Mouse (Mus musculus): ENCODE results near the gene Gpr39.

The Gpr39 gene

GRCm38 (mm10) chr1:125693541-125693940 is 16.7 kb downstream of the Gpr39 start:
- in situ Hi-C loops (cut with MboI; ENCODE audit: low sequenced_read_pairs) = no loop called here

- in situ Hi-C loops (cut with MboI; ENCODE audit: low sequenced_read_pairs) = no loop called here
Observed at GRCm38 (mm10) chr1:125694338-125694737, 17.5 kb downstream of the Gpr39 start.

- in situ Hi-C loops (cut with MboI; ENCODE audit: low sequenced_read_pairs) = no loop called here
Observed at GRCm38 (mm10) chr1:125701101-125701590, 24.4 kb downstream of the Gpr39 start.

GRCm38 (mm10) chr1:125701773-125702172 is 25.0 kb downstream of the Gpr39 start:
- in situ Hi-C loops (cut with MboI; ENCODE audit: low sequenced_read_pairs) = no loop called here

GRCm38 (mm10) chr1:125702326-125702725 is 25.5 kb downstream of the Gpr39 start:
- in situ Hi-C loops (cut with MboI; ENCODE audit: low sequenced_read_pairs) = no loop called here

- in situ Hi-C loops (cut with MboI; ENCODE audit: low sequenced_read_pairs) = no loop called here
Observed at GRCm38 (mm10) chr1:125705412-125705811, 28.6 kb downstream of the Gpr39 start.

- in situ Hi-C loops (cut with MboI; ENCODE audit: low sequenced_read_pairs) = no loop called here
Observed at GRCm38 (mm10) chr1:125715286-125715685, 38.5 kb downstream of the Gpr39 start.

GRCm38 (mm10) chr1:125716241-125716640 is 39.4 kb downstream of the Gpr39 start:
- in situ Hi-C loops (cut with MboI; ENCODE audit: low sequenced_read_pairs) = no loop called here

- in situ Hi-C loops (cut with MboI; ENCODE audit: low sequenced_read_pairs) = no loop called here
Observed at GRCm38 (mm10) chr1:125717906-125718305, 41.1 kb downstream of the Gpr39 start.

- in situ Hi-C loops (cut with MboI; ENCODE audit: low sequenced_read_pairs) = no loop called here
Observed at GRCm38 (mm10) chr1:125719127-125719526, 42.3 kb downstream of the Gpr39 start.

- in situ Hi-C loops (cut with MboI; ENCODE audit: low sequenced_read_pairs) = no loop called here
Observed at GRCm38 (mm10) chr1:125721104-125721758, 44.4 kb downstream of the Gpr39 start.

- in situ Hi-C loops (cut with MboI; ENCODE audit: low sequenced_read_pairs) = no loop called here
Observed at GRCm38 (mm10) chr1:125724304-125724703, 47.5 kb downstream of the Gpr39 start.

GRCm38 (mm10) chr1:125729025-125729565 is 52.3 kb downstream of the Gpr39 start:
- in situ Hi-C loops (cut with MboI; ENCODE audit: low sequenced_read_pairs) = no loop called here

- in situ Hi-C loops (cut with MboI; ENCODE audit: low sequenced_read_pairs) = no loop called here
Observed at GRCm38 (mm10) chr1:125729731-125730536, 53.1 kb downstream of the Gpr39 start.

GRCm38 (mm10) chr1:125730537-125730880 is 53.7 kb downstream of the Gpr39 start:
- in situ Hi-C loops (cut with MboI; ENCODE audit: low sequenced_read_pairs) = no loop called here

GRCm38 (mm10) chr1:125731854-125732253 is 55.1 kb downstream of the Gpr39 start:
- in situ Hi-C loops (cut with MboI; ENCODE audit: low sequenced_read_pairs) = no loop called here

- in situ Hi-C loops (cut with MboI; ENCODE audit: low sequenced_read_pairs) = no loop called here
Observed at GRCm38 (mm10) chr1:125744766-125745165, 68.0 kb downstream of the Gpr39 start.

- in situ Hi-C loops (cut with MboI; ENCODE audit: low sequenced_read_pairs) = no loop called here
Observed at GRCm38 (mm10) chr1:125755335-125755996, 78.7 kb downstream of the Gpr39 start.

- in situ Hi-C loops (cut with MboI; ENCODE audit: low sequenced_read_pairs) = no loop called here
Observed at GRCm38 (mm10) chr1:125759972-125760695, 83.3 kb downstream of the Gpr39 start.

GRCm38 (mm10) chr1:125760696-125761025 is 83.9 kb downstream of the Gpr39 start:
- in situ Hi-C loops (cut with MboI; ENCODE audit: low sequenced_read_pairs) = no loop called here

- in situ Hi-C loops (cut with MboI; ENCODE audit: low sequenced_read_pairs) = no loop called here
Observed at GRCm38 (mm10) chr1:125762076-125762475, 85.3 kb downstream of the Gpr39 start.

Measured in CH12F3 (cell line).